Mouse (Mus musculus): ENCODE data around the gene Kdm2b. TPM values are rescaled to one million over a fixed set of nuclear protein-coding genes. Genes with fewer than 3 reads are reported as not detected.

The Kdm2b gene
- polyA plus RNA-seq, 1 experiment = 19.1 TPM

DNA sequence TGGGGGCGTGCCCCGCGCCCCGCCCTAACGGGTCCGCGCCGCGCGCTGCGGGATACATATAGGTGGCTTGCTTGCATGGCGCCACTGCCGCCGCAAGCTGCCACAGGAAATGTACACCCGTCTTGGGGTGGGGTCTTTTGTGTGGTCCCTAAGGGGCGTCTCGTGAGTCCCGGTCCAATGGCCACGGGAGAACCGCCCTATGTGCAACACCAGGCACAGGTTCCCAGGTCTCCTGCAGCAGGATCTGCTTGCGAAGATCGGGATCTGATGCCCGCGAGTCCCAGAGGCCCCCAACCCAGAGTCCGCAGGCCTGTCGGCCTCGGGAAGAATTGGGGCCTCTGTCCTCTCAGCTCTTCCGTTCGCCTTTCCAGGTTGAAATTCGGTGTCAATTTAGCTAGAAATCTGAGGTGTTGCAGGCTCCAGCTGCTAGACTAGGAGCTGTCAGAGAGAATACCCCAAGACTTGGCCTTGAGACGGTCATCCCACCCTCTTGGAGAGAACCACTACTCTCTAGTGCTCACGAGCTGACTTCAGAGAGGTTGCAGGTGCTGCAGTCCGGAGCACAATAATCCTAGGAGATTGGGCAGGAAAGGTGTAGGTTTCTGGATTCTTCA is 89.0 kb downstream of the Kdm2b start:
- no peaks in the 10 kb centered on the region for H3K36me3 ChIP-seq (replicated peaks; ENCODE audit: low read length)
- H3K27me3 ChIP-seq (replicated peaks) = no peaks in the 10 kb centered on the region
- peaks cover 81% of the 10 kb centered on the region for H3K4me1 ChIP-seq
- no peaks in the 10 kb centered on the region for H3K9me3 ChIP-seq
- peak overlapping the region; percentile 94 for H3K4me3 ChIP-seq (replicated peaks)
- TF ChIP-seq FLI1 (IDR thresholded peaks at IDR 0.05; ENCODE audit: low read length) (no peak), GATA1 (IDR thresholded peaks at IDR 0.05; ENCODE audit: borderline replicate concordance, low read length) (no peak)

GRCm38 (mm10) chr5:122899777-122900557 is 89.7 kb downstream of the Kdm2b start:
- H3K36me3 ChIP-seq (replicated peaks; ENCODE audit: low read length) = no peaks in the 10 kb centered on the region
- peak overlapping the region; percentile 94 for H3K4me3 ChIP-seq (replicated peaks)
- no peaks in the 10 kb centered on the region for H3K27me3 ChIP-seq (replicated peaks)
- peaks cover 84% of the 10 kb centered on the region for H3K4me1 ChIP-seq
- no peak for TF ChIP-seq GATA1 (IDR thresholded peaks at IDR 0.05; ENCODE audit: borderline replicate concordance, low read length)
- TF ChIP-seq FLI1 (IDR thresholded peaks at IDR 0.05; ENCODE audit: low read length) = no peak
- no peaks in the 10 kb centered on the region for H3K9me3 ChIP-seq

- Histone ChIP-seq H3K4me1 (peaks cover 86% of the 10 kb centered on the region), H3K27me3 (replicated peaks) (no peaks in the 10 kb centered on the region), H3K4me3 (replicated peaks) (peak overlapping the region; percentile 94), H3K9me3 (no peaks in the 10 kb centered on the region), H3K36me3 (replicated peaks; ENCODE audit: low read length) (no peaks in the 10 kb centered on the region)
- no peak for TF ChIP-seq FLI1 (IDR thresholded peaks at IDR 0.05; ENCODE audit: low read length)
- no peak for TF ChIP-seq GATA1 (IDR thresholded peaks at IDR 0.05; ENCODE audit: borderline replicate concordance, low read length)
Measured at GRCm38 (mm10) chr5:122898963-122899776, 90.5 kb downstream of the Kdm2b start.

DNA sequence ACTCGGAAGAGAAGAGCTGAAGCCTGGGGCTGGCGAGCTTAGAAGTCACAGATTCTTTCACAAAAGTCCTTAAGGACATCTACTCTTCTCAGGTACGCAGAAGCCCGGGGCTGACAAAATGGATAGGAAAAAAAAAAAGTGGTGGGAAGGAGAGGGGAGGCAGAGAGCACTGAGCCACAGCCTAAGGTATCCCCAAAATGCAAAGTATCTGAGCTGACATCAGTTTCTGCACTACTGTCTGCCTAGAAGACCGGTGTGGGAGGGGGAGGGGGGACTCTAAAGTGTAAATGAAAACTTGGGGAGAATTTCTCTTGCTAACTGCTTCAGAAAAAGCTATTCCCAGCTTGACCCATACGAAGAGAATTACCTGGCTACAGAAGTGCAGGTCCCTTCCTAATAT is 91.5 kb downstream of the Kdm2b start:
- Histone ChIP-seq H3K4me1 (peaks cover 79% of the 10 kb centered on the region), H3K27me3 (replicated peaks) (no peaks in the 10 kb centered on the region), H3K36me3 (replicated peaks; ENCODE audit: low read length) (no peaks in the 10 kb centered on the region), H3K4me3 (replicated peaks) (no peak overlapping the region), H3K9me3 (no peaks in the 10 kb centered on the region)
- TF ChIP-seq GATA1 (IDR thresholded peaks at IDR 0.05; ENCODE audit: borderline replicate concordance, low read length) = no peak
- TF ChIP-seq FLI1 (IDR thresholded peaks at IDR 0.05; ENCODE audit: low read length) = no peak

GRCm38 (mm10) chr5:122894821-122895220 is 94.8 kb downstream of the Kdm2b start:
- no peaks in the 10 kb centered on the region for H3K27me3 ChIP-seq (replicated peaks)

DNA sequence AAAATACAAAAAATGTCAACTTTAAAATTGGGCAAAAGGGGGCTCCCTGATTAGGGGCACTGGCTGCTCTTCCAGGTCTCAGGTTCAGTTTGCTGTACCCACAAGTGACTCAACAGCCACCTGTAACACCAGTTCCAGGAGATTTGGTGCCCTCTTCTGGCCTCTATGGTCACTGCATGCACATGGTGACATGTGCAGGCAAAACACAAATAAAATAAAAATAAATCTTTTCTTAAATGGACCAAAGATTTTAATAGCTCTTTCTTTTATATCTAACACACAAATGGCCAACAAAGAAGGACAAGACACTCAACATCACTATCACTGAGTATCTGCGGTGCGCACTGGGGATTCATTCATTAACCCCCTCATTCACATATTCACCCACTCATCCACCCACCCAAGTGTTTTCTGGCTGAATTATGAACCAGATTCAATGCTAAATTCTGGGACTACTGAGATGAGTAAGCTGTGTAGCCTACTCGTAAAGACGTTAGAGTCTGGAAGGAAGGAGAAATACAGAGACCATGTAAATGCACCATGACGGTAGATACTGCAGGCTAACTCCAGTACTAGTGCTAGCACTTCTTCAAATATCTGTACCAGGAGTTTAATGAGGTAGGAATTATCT is 95.5 kb downstream of the Kdm2b start:
- H3K9me3 ChIP-seq = no peaks in the 10 kb centered on the region
- H3K36me3 ChIP-seq (replicated peaks; ENCODE audit: low read length) = peaks cover 17% of the 10 kb centered on the region
- peaks cover 72% of the 10 kb centered on the region for H3K4me1 ChIP-seq
- TF ChIP-seq FLI1 (IDR thresholded peaks at IDR 0.05; ENCODE audit: low read length) (no peak), GATA1 (IDR thresholded peaks at IDR 0.05; ENCODE audit: borderline replicate concordance, low read length) (no peak)
- no peaks in the 10 kb centered on the region for H3K27me3 ChIP-seq (replicated peaks)
- no peak overlapping the region for H3K4me3 ChIP-seq (replicated peaks)

More at GRCm38 (mm10) chr5:122894821-122895220, 94.8 kb downstream of the Kdm2b start:
- peaks cover 13% of the 10 kb centered on the region for H3K36me3 ChIP-seq (replicated peaks; ENCODE audit: low read length)
- H3K9me3 ChIP-seq = no peaks in the 10 kb centered on the region
- peak overlapping the region; percentile 23 for H3K4me3 ChIP-seq (replicated peaks)
- H3K4me1 ChIP-seq = peaks cover 73% of the 10 kb centered on the region
- TF ChIP-seq GATA1 (IDR thresholded peaks at IDR 0.05; ENCODE audit: borderline replicate concordance, low read length) (no peak), FLI1 (IDR thresholded peaks at IDR 0.05; ENCODE audit: low read length) (no peak)

DNA sequence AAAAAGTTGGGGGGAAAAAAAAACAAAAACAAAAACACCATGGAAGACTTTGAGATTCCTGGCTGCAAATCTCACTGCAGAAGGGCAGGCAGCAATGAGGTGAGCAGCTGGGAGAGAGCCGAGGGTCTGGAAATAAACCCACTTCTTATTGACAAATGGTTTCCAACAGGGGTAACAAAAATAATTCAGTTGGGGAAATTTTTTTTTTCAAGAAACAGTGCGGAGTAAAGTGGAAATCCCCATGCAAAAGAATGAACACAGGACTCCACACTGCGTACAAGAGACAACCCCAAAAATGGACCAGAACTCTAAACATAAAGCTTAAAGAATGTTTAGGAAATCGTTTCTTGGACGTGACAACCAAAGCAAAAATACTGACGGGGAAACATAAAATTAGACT is 96.4 kb downstream of the Kdm2b start:
- peaks cover 24% of the 10 kb centered on the region for H3K36me3 ChIP-seq (replicated peaks; ENCODE audit: low read length)
- H3K9me3 ChIP-seq = no peaks in the 10 kb centered on the region
- no peaks in the 10 kb centered on the region for H3K27me3 ChIP-seq (replicated peaks)
- H3K4me3 ChIP-seq (replicated peaks) = no peak overlapping the region
- no peak for TF ChIP-seq GATA1 (IDR thresholded peaks at IDR 0.05; ENCODE audit: borderline replicate concordance, low read length)
- TF ChIP-seq FLI1 (IDR thresholded peaks at IDR 0.05; ENCODE audit: low read length) = no peak
- H3K4me1 ChIP-seq = peaks cover 70% of the 10 kb centered on the region

GRCm38 (mm10) chr5:122890396-122890795 is 99.2 kb downstream of the Kdm2b start:
- no peaks in the 10 kb centered on the region for H3K9me3 ChIP-seq
- H3K27me3 ChIP-seq (replicated peaks) = no peaks in the 10 kb centered on the region
- TF ChIP-seq FLI1 (IDR thresholded peaks at IDR 0.05; ENCODE audit: low read length) (no peak), GATA1 (IDR thresholded peaks at IDR 0.05; ENCODE audit: borderline replicate concordance, low read length) (no peak)
- H3K36me3 ChIP-seq (replicated peaks; ENCODE audit: low read length) = peaks cover 44% of the 10 kb centered on the region
- H3K4me1 ChIP-seq = peaks cover 63% of the 10 kb centered on the region
- no peak overlapping the region for H3K4me3 ChIP-seq (replicated peaks)

GRCm38 (mm10) chr5:122888612-122889214 is 100.9 kb downstream of the Kdm2b start:
- TF ChIP-seq GATA1 (IDR thresholded peaks at IDR 0.05; ENCODE audit: borderline replicate concordance, low read length) = no peak
- TF ChIP-seq FLI1 (IDR thresholded peaks at IDR 0.05; ENCODE audit: low read length) = no peak
- no peaks in the 10 kb centered on the region for H3K9me3 ChIP-seq
- peaks cover 44% of the 10 kb centered on the region for H3K36me3 ChIP-seq (replicated peaks; ENCODE audit: low read length)
- no peaks in the 10 kb centered on the region for H3K27me3 ChIP-seq (replicated peaks)
- no peak overlapping the region for H3K4me3 ChIP-seq (replicated peaks)
- H3K4me1 ChIP-seq = peaks cover 64% of the 10 kb centered on the region

Data from megakaryocyte, embryonic 14.5 days (primary cell).